Mouse (Mus musculus) left cerebral cortex, postnatal 36 days (tissue): Measurements from ENCODE around the gene Spag16. TPM values are rescaled to one million over a fixed set of nuclear protein-coding genes. Genes with fewer than 3 reads are reported as not detected.

Experiments
- DNase-seq, 2 experiments: peaks; one replicate each; pipeline ENCODE4 v3.0.0; 2021 to 2022; ENCODE audit warnings: low spot score in 2 of 2, mixed read lengths in 1 of 2
- intact Hi-C: fragments of 180-260 bp; cut with DNase I; formaldehyde crosslinking; loops from one replicate; pipeline ENCODE4 v1.15.1; 2025
- total RNA-seq, 2 experiments: library from RNA; stranded (reverse); gene quantifications; 2 replicates each; pipeline ENCODE4 v1.2.3; 2021

The Spag16 gene
- total RNA-seq, 2 experiments from 2014 or later: 0.81 to 0.97 TPM

GRCm38 (mm10) chr1:70351371-70351770 lies 524.6 kb downstream of the Spag16 start:
- DNase-seq: no peak
- intact Hi-C loops: no loop called here

GRCm38 (mm10) chr1:70354014-70354413 lies 527.2 kb downstream of the Spag16 start:
- DNase-seq: no peak
- intact Hi-C loops: no loop called here

GRCm38 (mm10) chr1:70371721-70372120 lies 545.0 kb downstream of the Spag16 start:
- no peak for DNase-seq

GRCm38 (mm10) chr1:70380096-70380495 lies 553.3 kb downstream of the Spag16 start:
- intact Hi-C loops: no loop called here
- DNase-seq: peak in 1 of 2 experiments; percentile 3

More at GRCm38 (mm10) chr1:70371721-70372120, 545.0 kb downstream of the Spag16 start:
- intact Hi-C loops: no loop called here

- intact Hi-C loops: no loop called here
- DNase-seq: no peak
Measured at GRCm38 (mm10) chr1:70442209-70443080, 615.7 kb downstream of the Spag16 start.

- DNase-seq: no peak
Measured at GRCm38 (mm10) chr1:70479864-70480263, 653.1 kb downstream of the Spag16 start.

GRCm38 (mm10) chr1:70518918-70519317 lies 692.1 kb downstream of the Spag16 start:
- DNase-seq: no peak
- intact Hi-C loops: no loop called here

More at GRCm38 (mm10) chr1:70479864-70480263, 653.1 kb downstream of the Spag16 start:
- intact Hi-C loops: no loop called here

- intact Hi-C loops: no loop called here
- no peak for DNase-seq
Measured at GRCm38 (mm10) chr1:70527134-70527533, 700.4 kb downstream of the Spag16 start.

- DNase-seq: peak; percentile 5 to 10
- intact Hi-C loops: no loop called here
Measured at GRCm38 (mm10) chr1:70529771-70530170, 703.0 kb downstream of the Spag16 start.

- intact Hi-C loops: no loop called here
- no peak for DNase-seq
Measured at GRCm38 (mm10) chr1:70551839-70552238, 725.1 kb downstream of the Spag16 start.

GRCm38 (mm10) chr1:70621805-70622204 lies 795.0 kb downstream of the Spag16 start:
- DNase-seq: no peak
- intact Hi-C loops: no loop called here

GRCm38 (mm10) chr1:70624803-70625460 lies 798.2 kb downstream of the Spag16 start:
- DNase-seq: no peak
- intact Hi-C loops: no loop called here

- no peak for DNase-seq
- intact Hi-C loops: no loop called here
Measured at GRCm38 (mm10) chr1:70652719-70653118, 825.9 kb downstream of the Spag16 start.

GRCm38 (mm10) chr1:70692529-70692928 lies 865.8 kb downstream of the Spag16 start:
- DNase-seq: no peak
- intact Hi-C loops: no loop called here

GRCm38 (mm10) chr1:70700270-70700669 lies 873.5 kb downstream of the Spag16 start:
- peak in 1 of 2 experiments; percentile 6 for DNase-seq
- intact Hi-C loops: no loop called here

- no peak for DNase-seq
Measured at GRCm38 (mm10) chr1:70703934-70704333, 877.2 kb downstream of the Spag16 start.

GRCm38 (mm10) chr1:70705821-70706220 lies 879.1 kb downstream of the Spag16 start:
- intact Hi-C loops: no loop called here
- DNase-seq: no peak

More at GRCm38 (mm10) chr1:70703934-70704333, 877.2 kb downstream of the Spag16 start:
- intact Hi-C loops: no loop called here

GRCm38 (mm10) chr1:70725045-70725444 lies 898.3 kb downstream of the Spag16 start:
- intact Hi-C loops: loop anchor here (10.0 kb wide), 2 partner anchors 450 to 930 kb away; no protein-coding TSS in a partner anchor
- no peak for DNase-seq

- intact Hi-C loops: loop anchor here (10.0 kb wide), 2 partner anchors 451 to 931 kb away; no protein-coding TSS in a partner anchor
- DNase-seq: peak; percentile 65 to 67
Measured at GRCm38 (mm10) chr1:70725655-70726066, 898.9 kb downstream of the Spag16 start, which contains the start of gene Vwc2l. Vwc2l (plus strand) TSS chr1:70725715.
